Mouse (Mus musculus) bone marrow macrophage, adult 2 months (primary cell): Measurements from ENCODE around the gene Gdf2.

ENCODE experiments used
- CTCF ChIP-seq: IDR thresholded peaks from 2 replicates; pipeline ENCODE4 v1.5.1; 2012; ENCODE audit warnings: low read depth, mild to moderate bottlenecking, low read length, moderate library complexity
- POLR2A ChIP-seq: IDR thresholded peaks from 2 replicates; pipeline ENCODE4 v1.6.1; 2012; ENCODE audit warnings: mild to moderate bottlenecking, low read depth, low read length, borderline replicate concordance

DNA sequence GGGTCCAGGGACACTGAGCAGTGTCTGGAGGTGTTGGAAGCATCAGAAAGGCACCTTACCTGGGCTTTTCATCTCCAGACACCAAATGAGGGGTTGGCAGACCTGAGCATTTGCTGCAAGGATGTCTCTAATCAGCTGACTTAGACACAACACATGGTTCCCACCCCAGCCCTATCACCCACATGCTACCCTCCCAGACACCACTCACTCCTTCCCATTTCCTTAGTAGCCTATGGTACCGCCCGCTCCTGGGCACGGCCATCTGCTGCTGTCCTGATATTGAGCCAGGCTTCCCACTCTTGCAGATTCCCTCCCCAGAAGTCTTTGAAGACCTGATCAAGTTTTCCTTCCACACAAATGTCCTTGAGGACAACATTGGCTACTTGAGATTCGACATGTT is 17.3 kb downstream of the Gdf2 start:
- no peak for TF ChIP-seq CTCF
- no peak for TF ChIP-seq POLR2A
